Mouse (Mus musculus) thymus, postnatal 10 days (tissue): Measurements from ENCODE around the gene Mapt.
A peak's percentile ranks its signal among the peaks of the same experiment; 100 is the strongest.

Source experiments
- DNase-seq, 2 experiments: peaks; one replicate each; pipeline ENCODE4 v3.0.0; 2021; ENCODE audit warnings: low spot score in 2 of 2

Mapt gene

GRCm38 (mm10) chr11:104272352-104272751 lies 41.2 kb downstream of the Mapt start:
- no peak for DNase-seq

DNA sequence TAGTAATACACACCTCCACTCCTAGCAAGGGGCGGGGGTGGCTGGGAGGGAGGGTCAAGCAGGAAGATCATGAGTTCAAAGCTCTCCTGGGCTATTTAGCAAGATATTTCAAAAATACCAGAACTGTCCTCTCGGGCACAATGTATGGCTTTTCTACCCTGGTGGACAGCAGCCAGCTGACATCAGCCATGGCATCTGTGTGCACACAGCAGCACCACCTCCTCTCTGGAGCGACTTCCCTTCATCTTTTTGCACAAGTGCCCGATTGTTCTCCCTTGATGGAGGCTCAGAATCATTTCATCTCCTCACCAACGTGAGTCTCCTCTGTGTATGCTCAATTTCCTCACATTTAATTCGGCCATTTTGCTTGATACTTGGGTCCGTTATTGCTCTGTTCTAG lies 44.6 kb downstream of the Mapt start:
- no peak for DNase-seq

DNA sequence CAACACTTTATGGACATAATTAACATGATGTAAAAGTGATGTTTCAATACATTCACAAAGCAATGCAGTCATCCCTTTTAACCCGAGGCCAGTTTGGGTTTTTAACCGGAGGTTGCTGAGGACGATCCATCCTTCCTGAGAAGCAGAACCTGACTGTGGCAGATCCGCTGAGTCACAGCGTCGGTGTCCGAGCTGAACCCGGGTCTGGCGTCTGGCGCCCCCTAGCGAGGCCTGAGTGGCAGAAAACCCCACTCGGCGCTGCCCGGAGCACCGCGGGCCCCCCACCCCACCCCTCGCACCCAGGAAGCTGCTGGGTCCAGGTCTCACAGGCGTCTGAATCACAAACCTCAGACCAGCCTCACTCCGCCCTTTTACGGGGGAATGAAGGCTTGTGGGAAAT lies 47.0 kb downstream of the Mapt start:
- peak in 1 of 2 experiments; percentile 53 for DNase-seq

DNA sequence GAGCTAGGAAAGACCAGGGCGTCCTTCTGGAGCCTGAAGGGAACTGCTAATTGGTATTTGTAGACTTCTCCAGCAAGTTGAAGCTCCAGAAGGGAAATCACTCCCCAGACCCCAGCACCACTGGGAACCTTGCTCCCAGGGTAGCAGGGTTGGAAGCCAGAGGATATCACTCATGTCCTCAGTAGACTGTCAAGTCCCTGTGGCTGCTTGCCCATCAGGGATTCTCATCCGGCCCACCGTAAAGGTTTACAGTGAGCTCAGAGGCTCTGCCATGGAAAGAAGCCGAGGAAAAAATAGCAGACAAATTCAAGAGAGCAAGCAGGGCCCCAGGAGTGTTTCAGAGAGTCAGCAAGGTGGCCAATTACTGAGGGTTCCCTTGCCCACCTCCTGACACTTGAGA lies 47.9 kb downstream of the Mapt start:
- no peak for DNase-seq

DNA sequence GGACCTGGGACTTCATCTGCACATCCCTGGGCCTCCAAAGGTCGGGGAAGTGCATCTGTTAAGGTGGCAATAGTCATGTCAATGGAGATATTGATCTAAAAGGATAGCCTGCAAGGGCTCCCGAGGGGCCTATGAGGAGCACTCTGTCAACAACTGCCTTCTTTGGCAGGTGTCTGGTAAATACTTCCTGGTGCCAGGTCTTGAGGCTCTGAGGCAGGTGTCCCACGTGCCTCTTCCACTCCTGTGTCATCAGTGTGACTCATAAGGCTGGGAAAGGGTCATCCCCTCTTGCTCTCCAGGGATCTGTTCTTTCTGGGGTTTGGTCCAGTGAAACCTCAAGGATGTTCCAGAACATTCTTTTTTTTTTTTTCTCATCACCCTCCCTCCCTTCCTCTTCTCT lies 48.3 kb downstream of the Mapt start:
- no peak for DNase-seq

DNA sequence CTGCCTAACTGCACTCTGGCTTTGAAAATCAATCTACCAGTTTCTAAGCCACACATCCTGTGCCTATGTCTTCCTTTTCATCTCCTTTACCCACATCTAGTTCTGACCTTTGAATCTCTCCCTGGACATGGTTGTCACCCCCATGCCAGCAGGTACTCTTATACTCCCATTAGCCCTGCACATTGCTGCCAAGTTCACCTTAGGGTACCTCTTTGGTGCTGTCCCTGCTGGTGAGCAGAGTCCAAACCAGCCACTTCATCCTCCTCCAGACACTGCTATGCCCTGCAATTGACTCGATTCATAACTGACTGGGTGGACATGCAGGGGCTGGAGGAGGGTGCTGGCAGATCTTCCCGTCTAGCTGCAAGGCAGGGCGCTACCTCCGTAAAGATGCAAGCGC lies 50.3 kb downstream of the Mapt start:
- DNase-seq: no peak

GRCm38 (mm10) chr11:104287113-104287512 lies 55.9 kb downstream of the Mapt start:
- no peak for DNase-seq

DNA sequence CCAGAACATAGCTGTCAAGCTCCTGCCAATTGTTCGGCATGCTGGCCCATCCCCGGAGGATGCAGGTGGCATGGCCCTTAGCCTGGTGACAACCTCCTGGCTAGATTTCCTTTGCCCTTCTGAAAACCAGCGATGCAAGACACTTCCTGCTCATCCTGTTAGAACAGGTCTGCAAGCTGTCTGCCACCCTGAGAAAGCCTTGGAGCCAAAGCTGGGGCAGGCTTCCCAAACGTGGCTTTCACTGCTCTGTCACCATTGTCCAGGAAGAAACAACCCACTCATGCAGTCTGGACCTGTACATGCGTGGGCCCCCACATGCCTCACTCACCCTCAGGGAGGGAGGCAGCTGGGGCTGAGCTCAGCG lies 57.6 kb downstream of the Mapt start:
- DNase-seq: no peak

GRCm38 (mm10) chr11:104289199-104290031 lies 58.2 kb downstream of the Mapt start:
- peak; percentile 52 to 69 for DNase-seq

DNA sequence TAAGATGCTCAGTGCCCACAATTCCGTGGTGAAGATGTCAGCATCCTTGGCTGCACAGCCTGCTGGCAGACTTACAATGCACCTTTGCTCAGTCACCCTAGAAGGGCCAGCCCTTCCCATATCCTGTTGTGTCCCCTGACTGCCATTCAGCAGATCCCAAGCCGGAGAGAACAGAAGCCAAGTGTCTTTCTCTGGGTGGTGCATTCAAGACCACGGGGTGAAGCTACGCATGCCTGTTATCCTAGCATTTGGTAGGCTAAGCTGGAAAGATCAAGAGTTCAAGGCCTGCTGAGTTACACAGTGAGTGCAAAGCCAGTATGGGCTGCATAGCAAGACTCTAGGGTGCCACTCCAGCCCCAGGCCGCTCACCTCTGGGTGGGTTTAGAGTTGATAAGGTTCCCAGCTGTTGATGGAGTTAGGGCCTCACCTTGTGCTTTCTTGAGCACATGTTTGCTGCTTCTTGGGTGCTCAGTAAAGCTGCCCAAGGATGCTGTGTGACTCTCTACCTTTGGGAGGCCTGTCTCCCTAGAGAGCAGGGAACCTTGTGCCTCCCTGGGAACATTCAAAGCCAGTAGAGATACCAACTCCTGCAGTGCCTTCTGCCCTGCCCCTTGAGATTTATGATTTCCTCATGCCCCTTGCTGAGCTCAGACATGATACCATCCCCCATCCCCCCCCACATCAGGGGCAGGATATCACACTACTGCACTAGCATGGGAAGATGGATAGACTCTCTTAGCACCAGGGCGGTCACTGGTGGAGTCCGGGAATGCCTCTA lies 61.4 kb downstream of the Mapt start:
- DNase-seq: no peak

DNA sequence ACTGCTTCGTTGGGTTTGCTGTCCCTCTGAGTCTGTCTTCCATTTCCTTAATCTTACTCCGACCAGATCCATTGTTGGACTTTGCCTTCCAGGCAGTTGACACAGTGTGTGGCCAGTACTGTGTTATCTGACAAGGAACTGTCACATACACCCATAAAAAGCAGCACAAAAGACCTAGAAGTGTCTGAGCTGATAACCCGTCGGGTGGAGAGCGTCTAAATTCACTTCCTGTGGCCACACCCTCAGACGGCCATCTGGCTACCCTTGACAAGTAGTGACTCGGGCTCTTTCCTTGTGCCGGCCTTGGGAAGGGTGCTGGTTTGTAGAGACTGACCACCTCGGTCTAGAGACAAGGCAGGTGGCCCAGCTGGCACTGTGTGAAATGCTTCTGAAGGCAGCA lies 62.1 kb downstream of the Mapt start:
- no peak for DNase-seq

GRCm38 (mm10) chr11:104295145-104295544 lies 64.0 kb downstream of the Mapt start:
- no peak for DNase-seq

GRCm38 (mm10) chr11:104295656-104296055 lies 64.5 kb downstream of the Mapt start:
- DNase-seq: no peak

DNA sequence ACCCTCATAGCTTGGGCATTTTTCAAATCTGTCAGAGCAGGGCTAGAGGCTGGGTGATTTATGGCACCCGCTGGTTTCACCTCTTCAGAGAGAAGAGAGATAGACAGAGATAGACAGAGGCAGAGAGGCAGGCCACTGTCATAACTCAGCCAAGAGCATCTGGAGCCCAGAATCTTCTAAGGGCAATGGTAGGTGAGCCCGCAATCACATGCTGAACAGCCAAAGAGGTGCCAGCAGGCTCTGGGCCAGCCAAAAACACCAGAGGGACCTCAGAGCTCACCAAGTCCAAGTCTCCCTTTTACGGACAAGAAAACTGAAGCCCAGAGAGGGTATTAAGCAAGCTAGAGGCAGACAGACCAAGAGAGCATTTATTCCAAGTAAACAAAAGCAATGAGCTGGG lies 66.5 kb downstream of the Mapt start:
- no peak for DNase-seq

- DNase-seq: no peak
Measured at GRCm38 (mm10) chr11:104302628-104303027, 71.4 kb downstream of the Mapt start.

- no peak for DNase-seq
Measured at GRCm38 (mm10) chr11:104303088-104303960, 72.1 kb downstream of the Mapt start.

GRCm38 (mm10) chr11:104305711-104306110 lies 74.5 kb downstream of the Mapt start:
- DNase-seq: no peak

GRCm38 (mm10) chr11:104306483-104306882 lies 75.3 kb downstream of the Mapt start:
- DNase-seq: no peak

DNA sequence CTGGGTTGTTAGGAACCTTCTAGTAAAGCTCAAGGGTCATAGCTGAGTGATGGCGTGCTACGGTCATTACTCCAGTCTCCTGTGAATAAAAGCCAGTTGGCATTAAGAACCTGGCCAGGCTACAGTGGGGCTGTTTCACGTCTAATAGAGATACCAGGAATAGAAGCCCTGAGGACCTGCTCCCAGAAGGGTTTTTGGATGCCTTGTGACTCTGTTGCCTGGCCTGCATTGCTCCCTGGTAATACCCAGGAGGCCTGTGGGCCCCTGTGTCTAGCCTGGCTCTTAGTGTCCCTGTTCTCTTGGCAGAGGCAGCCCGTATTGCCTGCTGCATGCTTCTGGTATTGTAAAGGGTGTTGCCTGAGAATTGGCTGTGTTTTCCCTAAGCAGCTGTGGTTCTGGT lies 75.9 kb downstream of the Mapt start:
- DNase-seq: no peak

DNA sequence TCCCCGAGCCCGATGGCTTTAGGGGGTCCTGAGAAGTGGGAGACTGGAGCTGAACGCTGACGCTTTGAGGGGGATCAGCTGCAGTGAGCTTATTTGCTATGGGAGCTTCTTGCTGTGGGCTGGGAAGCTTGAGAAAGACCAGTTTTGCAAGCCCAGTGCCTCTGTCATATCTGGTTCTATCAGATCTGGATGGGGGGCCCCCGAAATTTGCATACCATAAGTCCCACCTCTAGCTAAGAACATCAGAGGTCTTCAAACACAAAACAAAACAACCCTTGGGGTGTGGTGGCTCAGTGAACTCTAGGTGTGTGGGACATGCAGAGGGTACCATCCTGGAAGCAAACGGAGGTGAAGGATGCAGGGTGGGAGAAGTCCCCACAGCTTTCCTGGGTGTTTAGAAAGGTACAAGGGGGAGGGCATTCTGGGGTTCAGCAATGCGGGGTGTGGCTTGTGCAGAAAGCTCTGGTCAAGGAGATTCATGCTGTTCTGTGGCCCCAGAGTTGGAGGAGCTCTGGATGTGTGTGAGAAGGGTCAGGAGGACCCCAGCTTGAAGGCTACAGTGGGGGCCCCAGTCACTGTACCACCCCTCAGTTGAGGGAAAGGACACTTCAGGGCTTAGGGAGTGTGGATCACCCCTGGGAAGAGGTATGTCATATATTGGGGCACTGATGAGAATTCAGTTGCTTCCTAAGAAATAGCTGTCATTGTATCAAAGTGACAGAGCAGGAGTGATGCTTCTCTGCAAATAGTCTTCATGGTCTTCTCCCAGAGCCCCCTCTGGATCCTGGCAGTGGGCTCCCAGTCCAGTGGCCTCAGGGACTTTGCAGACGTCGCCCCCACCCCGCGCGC lies 78.4 kb downstream of the Mapt start:
- no peak for DNase-seq

DNA sequence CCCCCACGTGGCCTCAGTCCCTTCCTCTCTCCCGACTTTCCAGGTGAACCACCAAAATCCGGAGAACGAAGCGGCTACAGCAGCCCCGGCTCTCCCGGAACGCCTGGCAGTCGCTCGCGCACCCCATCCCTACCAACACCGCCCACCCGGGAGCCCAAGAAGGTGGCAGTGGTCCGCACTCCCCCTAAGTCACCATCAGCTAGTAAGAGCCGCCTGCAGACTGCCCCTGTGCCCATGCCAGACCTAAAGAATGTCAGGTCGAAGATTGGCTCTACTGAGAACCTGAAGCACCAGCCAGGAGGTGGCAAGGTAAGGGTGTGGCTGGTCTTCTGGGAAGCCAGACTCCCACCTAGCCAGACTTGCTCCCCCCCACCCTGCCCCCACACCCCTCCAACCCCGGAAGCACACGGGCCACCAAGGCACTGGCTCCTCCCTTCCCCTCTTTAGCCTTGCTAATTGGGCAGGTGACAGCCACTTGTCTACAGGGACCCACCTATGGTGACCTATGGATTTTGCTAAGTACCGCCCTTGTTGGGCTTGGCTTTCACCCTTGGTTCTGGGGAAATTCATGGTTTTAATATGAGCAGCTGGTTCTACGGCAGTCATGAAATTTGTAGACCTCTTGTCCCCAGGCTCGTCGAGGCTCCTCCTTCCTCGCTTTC lies 79.2 kb downstream of the Mapt start:
- DNase-seq: peak; percentile 21
